Mouse (Mus musculus): Measurements from ENCODE around the gene Cachd1.

Gene Cachd1

DNA sequence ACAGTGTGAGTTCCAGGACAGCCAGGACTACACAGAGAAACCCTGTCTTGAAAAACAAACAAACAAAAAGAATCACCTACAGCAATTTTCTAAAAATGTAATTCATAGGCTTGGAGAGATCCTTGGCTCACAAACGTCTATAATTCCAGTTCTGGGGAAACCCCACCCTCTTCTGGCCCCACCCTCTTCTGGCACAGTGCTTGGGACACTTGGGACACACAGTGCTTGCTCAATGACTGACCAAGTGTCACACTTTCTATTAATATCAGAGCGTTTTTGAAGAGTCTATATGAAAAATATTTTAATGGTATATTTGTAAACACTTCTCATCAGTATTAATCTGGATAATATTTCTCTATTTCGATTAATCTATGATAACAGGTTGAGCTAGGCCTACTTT, 256.6 kb downstream of the Cachd1 start:
- in situ Hi-C loops (cut with MboI; ENCODE audit: low sequenced_read_pairs) = no loop called here

DNA sequence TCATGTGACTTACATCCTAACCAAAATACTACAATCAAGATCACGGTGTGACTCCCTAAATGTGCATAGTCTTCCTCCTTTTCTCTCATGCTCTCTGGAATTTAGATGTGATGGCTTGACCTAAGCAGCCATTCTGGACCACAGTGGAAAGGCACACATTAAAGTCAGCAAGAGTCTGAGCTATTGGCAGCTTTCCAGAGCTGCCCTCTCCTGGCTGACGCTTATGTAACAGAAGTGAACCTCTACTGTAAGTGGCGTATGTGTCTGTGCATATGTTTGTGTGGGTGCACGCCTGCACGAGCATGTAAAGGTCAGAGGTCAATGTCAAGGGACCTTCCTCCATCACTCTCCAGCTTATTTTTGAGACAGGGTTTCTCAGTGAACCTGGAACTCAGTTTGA, 258.7 kb downstream of the Cachd1 start:
- in situ Hi-C loops (cut with MboI; ENCODE audit: low sequenced_read_pairs) = no loop called here

DNA sequence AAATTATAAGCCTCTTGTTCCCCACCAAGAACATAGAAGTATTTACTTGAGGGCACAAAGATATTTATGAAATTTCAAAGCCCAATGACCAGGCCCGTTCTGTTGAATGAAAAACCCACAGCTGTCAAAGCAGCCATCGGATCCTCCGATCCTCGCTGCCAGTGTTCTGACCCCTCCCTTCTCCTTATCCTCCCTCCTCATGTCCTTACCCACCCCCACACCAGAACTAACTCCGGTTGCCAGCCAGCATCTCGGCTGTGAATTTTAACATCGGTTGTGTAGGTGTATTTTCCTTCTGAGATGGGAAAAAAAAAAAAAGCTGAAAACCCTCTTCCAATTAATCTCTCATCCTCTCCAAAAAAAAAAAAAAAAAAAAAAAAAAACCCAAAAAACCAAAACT, 260.7 kb downstream of the Cachd1 start:
- in situ Hi-C loops (cut with MboI; ENCODE audit: low sequenced_read_pairs) = no loop called here

DNA sequence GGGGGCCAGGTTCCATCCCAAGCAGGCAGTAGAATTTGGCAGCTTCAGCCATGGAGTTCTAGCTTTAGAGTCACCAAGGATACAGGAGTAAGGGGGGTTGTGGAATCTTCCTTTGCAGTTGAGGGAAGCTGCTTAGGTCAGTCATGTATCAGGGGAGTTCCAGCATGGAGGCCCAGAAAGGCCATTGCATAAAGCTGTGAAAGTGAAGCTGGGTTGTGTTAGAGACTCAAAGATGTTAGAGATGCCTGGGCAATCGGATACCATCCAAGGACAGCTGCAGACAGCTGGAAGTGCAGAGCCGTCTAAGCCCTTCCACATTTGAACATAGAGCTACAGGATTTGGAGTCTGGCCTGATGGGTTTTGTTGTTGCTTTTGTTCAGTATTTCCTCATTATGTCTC, 267.2 kb downstream of the Cachd1 start:
- in situ Hi-C loops (cut with MboI; ENCODE audit: low sequenced_read_pairs) = no loop called here

DNA sequence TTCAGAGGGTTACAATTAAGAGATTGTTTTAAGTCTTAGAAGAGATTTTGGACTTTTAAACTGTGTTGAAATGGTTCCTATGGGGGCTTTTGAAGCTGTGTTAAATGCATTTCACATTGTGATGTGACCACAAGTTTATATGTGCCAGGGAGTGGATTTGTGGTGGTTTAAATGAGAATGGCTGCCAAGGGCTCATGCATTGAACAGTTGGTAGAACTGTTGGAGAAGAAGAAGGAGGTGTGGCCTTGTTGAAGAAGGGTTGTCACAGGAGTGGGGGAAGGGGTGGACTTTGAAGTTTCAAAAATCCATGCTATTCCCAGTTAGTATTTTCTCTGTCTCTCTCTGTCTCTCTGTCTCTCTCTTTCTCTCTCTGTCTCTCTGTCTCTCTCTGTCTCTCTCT, 267.7 kb downstream of the Cachd1 start:
- in situ Hi-C loops (cut with MboI; ENCODE audit: low sequenced_read_pairs) = no loop called here

DNA sequence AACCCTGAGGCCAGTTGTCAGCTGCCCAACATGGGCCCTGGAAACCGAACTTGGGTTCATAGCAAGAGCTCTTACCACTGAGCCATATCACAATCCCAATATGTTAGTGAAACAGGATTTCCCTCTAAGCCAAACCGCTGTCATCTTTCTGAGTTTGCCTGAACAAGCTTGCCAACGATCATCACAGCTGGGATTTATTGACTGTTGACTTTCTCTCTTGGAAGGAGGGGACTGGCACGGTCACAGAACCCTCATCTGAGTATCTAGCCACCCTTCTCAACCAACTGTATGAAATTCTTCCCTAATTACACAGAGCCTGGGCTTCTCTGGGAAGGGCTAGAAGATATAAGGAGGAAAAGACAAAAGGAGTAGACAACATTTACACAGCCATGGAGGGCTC, 270.1 kb downstream of the Cachd1 start:
- in situ Hi-C loops (cut with MboI; ENCODE audit: low sequenced_read_pairs) = no loop called here

DNA sequence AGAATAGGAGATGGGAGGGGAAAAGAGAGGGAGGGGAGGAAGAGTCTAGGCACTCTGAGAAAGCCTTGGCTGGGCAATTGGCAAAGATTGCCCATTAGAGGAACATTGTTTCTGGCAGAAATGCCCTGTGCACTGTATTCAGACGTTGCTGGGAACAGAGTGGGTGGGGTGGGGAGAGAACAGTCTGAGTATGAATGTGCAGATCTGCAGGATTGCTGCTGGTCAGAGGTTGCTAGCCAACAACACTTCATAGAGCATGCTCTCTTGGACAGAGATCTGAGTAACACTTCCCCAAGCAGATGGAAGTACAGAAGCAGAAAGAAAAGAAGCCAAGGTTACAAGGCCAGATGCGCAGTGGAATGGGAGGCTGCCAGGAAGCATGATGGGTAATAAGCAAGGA, 285.7 kb downstream of the Cachd1 start:
- in situ Hi-C loops (cut with MboI; ENCODE audit: low sequenced_read_pairs) = no loop called here

DNA sequence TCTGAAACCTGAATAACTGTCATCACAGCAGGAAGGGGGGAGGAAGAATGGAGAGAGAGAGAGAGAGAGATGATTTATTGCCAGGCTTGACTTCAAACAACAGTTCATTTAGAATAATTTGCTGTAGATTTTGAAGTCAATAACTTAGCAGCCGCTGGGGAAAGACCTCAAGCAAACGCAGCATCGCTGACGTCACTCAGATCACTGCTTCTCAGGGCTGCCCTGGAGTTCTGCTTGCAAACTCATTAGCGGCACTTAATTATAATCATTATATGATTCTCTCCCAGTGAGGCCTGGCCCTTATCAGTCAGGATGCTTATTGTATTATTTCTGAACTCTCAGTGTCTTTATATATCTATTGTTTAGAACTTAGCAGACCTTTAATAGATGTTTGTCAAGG, 289.9 kb downstream of the Cachd1 start:
- in situ Hi-C loops (cut with MboI; ENCODE audit: low sequenced_read_pairs) = no loop called here

DNA sequence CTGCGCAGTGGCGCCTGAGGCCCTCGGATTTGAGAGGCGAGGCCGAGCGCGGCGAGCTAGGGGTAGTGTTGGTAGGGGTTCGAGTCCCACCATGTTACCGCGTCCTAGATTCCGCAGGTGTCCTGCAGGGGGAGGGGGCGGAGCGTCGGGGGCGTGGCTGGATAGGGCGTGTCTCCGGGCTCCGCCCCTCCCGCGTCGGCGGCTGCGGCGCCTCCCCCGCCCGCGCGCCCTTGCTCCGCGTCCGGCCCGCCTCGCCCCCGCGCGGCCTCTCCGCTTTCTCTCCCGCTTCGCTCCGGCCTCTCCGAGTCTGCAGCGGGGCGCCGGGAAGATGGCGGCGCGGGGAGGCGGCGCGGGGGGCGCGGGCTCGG, 292.3 kb downstream of the Cachd1 start, which contains the start of gene Raver2:
TSS of gene Raver2 (plus strand) at position 198 of the 368 bp plus-strand sequence.
- in situ Hi-C loops (cut with MboI; ENCODE audit: low sequenced_read_pairs) = no loop called here

DNA sequence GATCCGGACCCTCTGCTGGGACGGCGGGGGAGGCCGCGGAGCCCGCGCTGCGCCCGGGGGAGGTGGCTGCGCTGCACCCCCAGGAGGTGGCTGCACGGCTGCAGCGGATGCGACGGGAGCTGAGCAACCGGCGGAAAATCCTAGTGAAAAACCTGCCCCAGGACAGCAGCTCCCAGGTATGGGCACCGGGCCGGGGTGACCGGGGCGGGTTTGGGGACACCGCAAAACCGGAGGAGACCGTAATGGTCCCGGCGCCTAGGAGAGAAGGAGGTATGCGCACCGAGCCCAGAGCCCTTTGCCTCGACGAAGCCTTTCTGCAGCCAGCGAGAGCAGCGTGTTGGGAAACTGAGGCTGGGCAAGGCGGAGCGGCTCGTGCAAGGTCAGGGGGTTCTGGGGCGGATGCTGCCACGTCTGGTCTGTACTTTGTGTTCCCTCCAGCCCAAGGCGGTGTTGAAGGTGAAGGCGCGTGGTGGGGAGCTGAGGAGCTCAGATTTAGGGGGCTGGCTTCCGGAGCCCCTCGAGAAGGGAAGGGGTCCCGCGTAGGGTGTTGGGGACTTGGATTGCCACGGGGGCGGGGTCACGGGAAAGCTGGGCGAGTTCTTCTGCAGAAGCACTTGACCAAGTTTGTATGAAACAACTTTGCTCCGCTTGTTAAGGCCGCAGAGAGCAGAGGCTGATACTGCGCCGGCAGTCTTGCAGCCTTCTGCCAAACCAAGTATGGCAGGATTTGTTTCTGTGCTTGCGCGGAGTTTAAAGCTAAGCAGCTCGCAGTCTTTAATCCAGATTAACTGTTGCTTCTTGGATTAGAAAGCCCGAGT, 292.9 kb downstream of the Cachd1 start:
- in situ Hi-C loops (cut with MboI; ENCODE audit: low sequenced_read_pairs) = no loop called here

DNA sequence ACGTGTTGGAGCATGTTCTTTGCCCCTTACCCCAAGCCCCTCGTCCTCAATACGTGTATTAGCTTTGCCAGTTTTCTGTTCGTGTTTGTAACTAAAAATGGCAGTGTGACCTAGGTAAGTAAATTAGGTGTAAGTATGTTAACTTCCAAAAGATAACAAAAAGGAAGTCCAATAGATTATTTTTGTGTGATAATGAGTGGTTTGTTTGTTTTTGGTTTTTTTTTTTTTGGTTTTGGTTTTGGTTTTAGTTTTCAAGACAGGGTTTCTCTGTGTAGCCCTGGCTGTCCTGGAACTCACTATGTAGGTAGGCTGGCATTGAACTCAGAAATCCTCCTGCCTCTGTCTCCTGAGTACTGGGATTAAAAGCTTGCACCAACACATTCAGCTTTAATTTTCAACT, 295.1 kb downstream of the Cachd1 start:
- in situ Hi-C loops (cut with MboI; ENCODE audit: low sequenced_read_pairs) = no loop called here

DNA sequence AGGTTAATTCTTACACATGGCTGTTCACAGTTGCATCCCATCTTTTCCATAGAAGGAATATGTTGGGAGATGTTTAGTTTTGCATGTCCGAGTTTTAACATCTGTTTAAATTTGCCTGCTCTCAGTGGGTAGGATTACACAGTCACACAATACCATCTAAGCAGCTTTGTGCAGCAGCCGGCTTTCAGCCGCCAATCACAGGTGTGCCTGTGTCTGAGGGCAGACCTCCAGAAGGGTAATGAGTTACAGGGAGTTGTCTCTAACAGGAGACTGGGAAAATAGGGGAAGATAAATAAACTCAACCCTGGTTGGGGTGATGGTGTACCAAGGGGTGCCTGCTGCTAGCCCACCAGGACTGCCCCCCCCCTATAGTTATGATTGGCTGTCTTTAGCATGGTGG, 299.9 kb downstream of the Cachd1 start:
- in situ Hi-C loops (cut with MboI; ENCODE audit: low sequenced_read_pairs) = no loop called here

All from CH12F3 (cell line).